Mouse (Mus musculus) urinary bladder, postnatal 10 days (tissue): ENCODE data around the gene Ctbp2.
A peak's percentile ranks its signal among the peaks of the same experiment; 100 is the strongest.

Source experiments
- DNase-seq: peaks from one replicate; pipeline ENCODE4 v3.0.0; 2022; ENCODE audit warnings: low spot score

Ctbp2 gene

GRCm38 (mm10) chr7:133005772-133006171 is 118.4 kb downstream of the Ctbp2 start:
- no peak for DNase-seq

DNA sequence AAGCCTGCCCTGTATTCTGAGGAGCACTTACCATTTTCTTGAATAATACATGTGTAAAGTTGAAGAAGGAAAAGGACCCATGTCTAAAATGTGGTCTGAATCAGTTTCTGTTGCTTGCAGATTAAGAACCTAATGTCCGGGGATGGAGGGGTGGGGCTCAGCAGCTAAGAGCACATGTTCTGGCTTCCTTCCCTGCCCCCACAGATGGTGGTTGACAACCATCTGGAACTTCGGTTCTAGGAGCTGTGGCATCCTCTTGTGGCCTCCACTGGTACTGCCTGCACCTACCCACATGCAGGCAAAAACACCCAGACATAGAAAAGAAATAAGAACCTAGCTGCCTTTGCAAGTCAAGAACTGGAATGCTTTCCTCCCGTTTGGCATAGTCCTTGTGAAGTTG is 120.7 kb downstream of the Ctbp2 start:
- peak; percentile 10 for DNase-seq

GRCm38 (mm10) chr7:133002271-133002670 is 121.9 kb downstream of the Ctbp2 start:
- DNase-seq: no peak

- no peak for DNase-seq
Observed at GRCm38 (mm10) chr7:133001388-133001787, 122.8 kb downstream of the Ctbp2 start.

GRCm38 (mm10) chr7:132999061-132999460 is 125.1 kb downstream of the Ctbp2 start:
- no peak for DNase-seq

- no peak for DNase-seq
Observed at GRCm38 (mm10) chr7:132998639-132999038, 125.5 kb downstream of the Ctbp2 start.

DNA sequence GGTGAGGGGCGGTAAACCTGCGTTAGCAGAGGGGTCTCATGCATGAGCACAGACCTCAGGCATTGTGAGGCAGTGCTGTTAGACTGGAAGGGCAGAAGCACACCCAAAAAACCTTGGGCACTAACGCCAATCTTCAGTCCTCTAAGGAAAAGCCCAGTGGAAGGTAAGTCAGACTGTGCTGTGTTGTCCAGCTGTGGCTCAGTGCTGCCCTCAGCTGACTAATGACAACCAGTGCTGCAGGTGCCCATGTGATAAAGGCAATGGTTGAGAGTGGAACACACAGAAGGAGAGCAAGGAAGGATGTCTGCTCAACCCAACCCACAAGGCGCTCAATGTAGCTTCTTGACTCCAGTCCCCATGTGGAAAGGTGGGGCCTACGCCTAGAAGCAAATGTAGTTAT is 127.8 kb downstream of the Ctbp2 start:
- no peak for DNase-seq

DNA sequence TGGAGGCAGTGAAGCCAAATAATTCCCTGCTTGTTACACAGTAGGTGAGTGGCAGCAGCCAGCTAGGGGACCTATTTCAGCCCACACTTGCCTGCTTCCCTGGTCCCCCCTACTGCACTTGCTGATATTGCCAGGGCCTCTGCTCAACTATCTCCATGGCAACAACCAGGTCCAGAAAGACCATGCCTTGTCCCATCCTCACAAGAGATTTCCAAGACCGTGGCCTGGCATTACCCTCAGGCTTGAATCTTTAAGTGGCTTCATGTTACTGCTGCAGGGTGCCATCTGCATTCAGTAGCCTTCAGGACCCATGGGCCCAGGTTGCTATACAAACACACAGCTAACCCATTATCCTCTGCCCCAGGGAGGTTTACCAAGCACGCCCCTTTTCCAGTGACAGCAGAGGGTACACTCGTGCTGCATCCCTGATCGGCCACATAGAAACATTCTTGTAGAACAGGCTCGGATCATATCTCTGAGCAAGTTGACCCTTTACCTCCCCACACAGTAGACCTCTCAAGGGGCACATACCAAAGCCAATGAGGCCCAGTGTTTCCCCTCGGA is 129.4 kb downstream of the Ctbp2 start:
- no peak for DNase-seq

- DNase-seq: no peak
Observed at GRCm38 (mm10) chr7:132994120-132994519, 130.0 kb downstream of the Ctbp2 start.

GRCm38 (mm10) chr7:132992967-132993615 is 131.1 kb downstream of the Ctbp2 start:
- DNase-seq: no peak

DNA sequence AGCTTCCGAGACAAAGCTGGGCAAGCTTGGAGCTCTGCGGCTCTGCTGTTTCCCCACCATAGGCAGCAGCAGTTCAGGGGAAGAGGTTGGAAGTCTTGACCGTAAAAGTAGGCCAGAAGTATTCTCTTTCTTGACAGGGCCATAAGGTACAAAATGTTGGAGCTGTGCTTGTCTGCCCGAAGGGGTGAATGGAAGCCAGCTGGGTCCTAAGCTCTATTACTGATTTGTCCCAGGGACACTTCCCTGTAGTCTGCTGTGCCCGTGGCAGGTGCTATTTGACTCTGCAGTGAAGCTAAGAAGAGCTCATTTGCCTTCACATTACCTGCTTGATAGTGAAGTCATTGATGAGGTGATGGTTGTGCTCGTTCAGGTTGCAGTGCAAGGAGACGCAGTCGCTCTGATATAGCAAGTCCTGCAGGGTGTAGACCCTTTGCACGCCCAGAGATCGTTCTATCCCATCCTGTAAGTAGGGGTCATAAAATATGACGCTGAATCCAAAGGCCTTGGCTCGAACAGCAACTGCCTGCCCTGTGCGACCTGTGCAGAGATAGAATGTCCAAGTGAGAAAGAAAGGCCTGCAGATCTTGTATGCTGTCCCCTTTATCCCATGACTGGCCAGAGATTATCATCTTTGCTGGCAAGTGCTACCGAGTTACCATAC is 132.8 kb downstream of the Ctbp2 start:
- DNase-seq: no peak

DNA sequence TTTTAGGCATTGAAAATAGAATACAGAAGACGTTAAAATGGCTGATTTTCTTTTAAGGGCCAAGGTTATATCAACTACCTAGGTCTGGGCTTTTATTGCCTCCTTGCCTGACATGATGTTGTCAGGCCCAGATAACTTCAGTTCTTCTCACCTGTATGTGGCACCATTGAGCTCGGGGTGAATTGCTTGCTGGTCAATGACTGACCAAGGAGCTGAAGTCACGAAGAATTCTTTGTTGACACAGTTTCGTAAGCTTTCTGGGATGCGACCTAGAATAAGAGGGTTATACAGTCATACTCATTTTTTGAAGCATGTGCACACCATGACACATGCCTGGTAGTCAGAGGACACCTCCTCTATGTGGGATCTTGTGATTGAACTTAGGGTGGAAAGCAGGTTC is 134.3 kb downstream of the Ctbp2 start:
- no peak for DNase-seq

GRCm38 (mm10) chr7:132982639-132983038 is 141.5 kb downstream of the Ctbp2 start:
- no peak for DNase-seq

GRCm38 (mm10) chr7:132977981-132978380 is 146.2 kb downstream of the Ctbp2 start:
- no peak for DNase-seq

GRCm38 (mm10) chr7:132976079-132976478 is 148.1 kb downstream of the Ctbp2 start:
- DNase-seq: no peak

- no peak for DNase-seq
Observed at GRCm38 (mm10) chr7:132972079-132972478, 152.1 kb downstream of the Ctbp2 start.

DNA sequence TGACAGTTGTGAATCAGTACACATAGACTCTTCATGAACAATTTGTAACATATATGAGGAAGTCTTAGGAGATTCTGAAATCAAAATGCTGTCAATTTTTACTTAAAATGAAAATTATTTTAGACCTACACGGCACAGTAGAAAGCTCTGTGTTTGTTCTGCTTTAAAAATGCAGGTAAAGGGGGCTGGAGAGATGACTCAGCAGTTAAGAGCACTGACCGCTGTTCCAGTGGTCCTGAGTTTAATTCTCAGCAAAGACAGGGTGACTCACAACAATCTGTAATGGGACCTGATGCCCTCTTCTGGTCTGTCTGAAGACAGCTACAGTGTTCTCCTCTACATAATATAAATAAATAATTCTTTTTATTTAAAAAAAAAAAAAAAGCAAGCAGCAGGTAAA is 158.4 kb downstream of the Ctbp2 start:
- DNase-seq: no peak

GRCm38 (mm10) chr7:132964395-132964794 is 159.8 kb downstream of the Ctbp2 start:
- no peak for DNase-seq

DNA sequence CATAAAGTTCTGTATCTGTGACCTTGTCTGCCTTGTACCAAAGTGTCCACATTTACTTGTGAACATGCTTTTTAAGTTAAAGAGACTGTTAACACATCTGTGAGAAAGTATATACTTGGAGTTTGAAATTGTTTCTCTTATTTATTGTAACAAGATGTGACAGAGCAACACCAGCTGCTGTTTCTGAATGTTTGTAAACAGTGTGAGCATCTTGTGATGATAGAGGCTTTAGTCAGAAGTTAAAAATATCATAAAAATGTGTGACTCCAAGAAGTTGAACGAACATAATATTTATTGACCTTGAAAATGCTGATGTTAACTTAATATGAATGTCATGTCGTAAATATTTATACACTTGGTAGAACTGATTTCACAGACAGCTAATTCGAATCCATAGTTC is 173.5 kb downstream of the Ctbp2 start:
- DNase-seq: no peak

DNA sequence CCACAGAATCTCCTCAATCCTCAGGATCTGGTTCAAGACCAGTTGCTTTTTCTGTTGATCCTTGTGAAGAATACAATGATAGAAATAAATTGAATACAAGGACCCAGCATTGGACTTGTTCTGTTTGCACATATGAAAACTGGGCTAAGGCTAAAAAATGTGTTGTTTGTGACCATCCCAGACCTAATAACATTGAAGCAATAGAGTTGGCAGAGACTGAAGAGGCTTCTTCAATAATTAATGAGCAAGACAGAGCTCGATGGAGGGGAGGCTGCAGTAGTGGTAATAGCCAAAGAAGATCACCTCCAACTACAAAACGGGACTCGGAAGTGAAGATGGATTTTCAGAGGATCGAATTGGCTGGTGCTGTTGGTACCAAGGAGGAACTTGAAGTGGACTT is 174.2 kb downstream of the Ctbp2 start:
- no peak for DNase-seq

DNA sequence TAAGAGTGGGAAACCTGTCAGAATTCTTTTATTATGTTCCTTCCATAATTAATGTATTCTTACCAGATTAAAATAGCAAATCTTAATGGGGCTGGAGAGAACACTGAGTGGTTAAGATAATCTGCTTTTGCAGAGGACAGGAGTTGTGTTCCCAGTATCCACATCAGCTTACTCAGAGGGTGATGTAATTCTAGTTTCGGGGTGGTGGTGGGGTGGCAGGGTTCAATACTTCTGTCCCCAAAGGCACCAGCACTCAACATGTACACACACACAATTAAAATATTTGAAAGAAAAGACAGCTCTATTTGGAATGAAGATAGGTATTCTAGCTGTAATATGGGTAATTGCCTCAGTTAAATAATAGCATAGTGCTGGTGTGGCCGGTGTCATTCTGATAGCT is 183.6 kb downstream of the Ctbp2 start:
- DNase-seq: no peak

DNA sequence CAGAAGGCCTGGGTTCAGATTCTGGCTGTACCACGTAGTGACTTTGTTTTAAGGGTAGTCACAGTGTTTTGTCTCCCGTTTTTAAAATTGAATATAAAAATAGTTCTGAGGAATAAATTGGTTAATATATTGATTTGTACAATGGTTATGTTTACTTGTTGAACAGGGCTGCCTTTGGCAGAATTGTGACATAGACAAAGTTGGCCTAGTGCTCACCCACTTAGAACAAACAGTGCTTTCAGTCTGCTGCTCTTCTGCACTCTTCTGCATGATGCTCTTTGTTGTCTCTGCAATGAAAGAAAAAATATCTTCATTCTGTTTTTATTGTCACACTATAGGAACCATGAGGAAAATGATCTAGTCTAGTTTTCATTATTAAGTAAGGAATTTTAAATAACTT is 185.0 kb downstream of the Ctbp2 start:
- DNase-seq: no peak
